Mouse (Mus musculus) intestine, embryonic 16.5 days (tissue): ENCODE measurements at regions not wholly inside any gene's neighbourhood (a gene's known extent, or its start where the extent isn't known, plus 50 kb on each side); places are given as distances from the start of the nearest gene placed in this dataset.

Experiments
- ATAC-seq: fragments of 200-750 bp; cut with Nextera tagmentation; 2 replicates; pipeline ENCODE4 v1.8.0; 2017; ENCODE audit warnings: moderate TSS enrichment, moderate library complexity
- H3K27ac ChIP-seq: fragments of 300-500 bp; sonication (generic); 2 replicates; pipeline ENCODE4 v1.5.1; 2014; ENCODE audit warnings: mild to moderate bottlenecking, low read length
- H3K27me3 ChIP-seq: fragments of 300-500 bp; sonication (generic); replicated peaks from 2 replicates; pipeline ENCODE4 v1.6.1; 2014; ENCODE audit warnings: low read length, control low read depth, mixed read lengths; ENCODE audit not compliant: control insufficient read depth, insufficient read depth
- H3K36me3 ChIP-seq: fragments of 300-500 bp; sonication (generic); 2 replicates; pipeline ENCODE4 v1.6.1; 2014; ENCODE audit warnings: low read length, control low read depth; ENCODE audit not compliant: control insufficient read depth, insufficient read depth
- H3K4me1 ChIP-seq: fragments of 300-500 bp; sonication (generic); 2 replicates; pipeline ENCODE4 v1.6.1; 2014; ENCODE audit warnings: low read length, control low read depth, mixed read lengths; ENCODE audit not compliant: control insufficient read depth, insufficient read depth
- H3K4me2 ChIP-seq: fragments of 300-500 bp; sonication (generic); 2 replicates; pipeline ENCODE4 v1.6.1; 2014; ENCODE audit warnings: low read depth, low read length, control low read depth
- H3K4me3 ChIP-seq: fragments of 300-500 bp; sonication (generic); 2 replicates; pipeline ENCODE4 v1.5.1; 2014; ENCODE audit warnings: mild to moderate bottlenecking, low read length
- H3K9ac ChIP-seq: fragments of 300-500 bp; sonication (generic); 2 replicates; pipeline ENCODE4 v1.6.1; 2014; ENCODE audit warnings: low read depth, low read length
- H3K9me3 ChIP-seq: fragments of 300-500 bp; sonication (generic); 2 replicates; pipeline ENCODE4 v1.6.1; 2016; ENCODE audit warnings: low read length, control low read depth; ENCODE audit not compliant: control insufficient read depth
- WGBS: fragments of 180-500 bp; shearing (Covaris S2); extraction: QIAGEN DNeasy Blood & Tissue Kit; methylation state at CpG from one replicate; pipeline ENCODE4 v1.1.7; 2014; 5-methylcytosine and 5-hydroxymethylcytosine counted together

DNA sequence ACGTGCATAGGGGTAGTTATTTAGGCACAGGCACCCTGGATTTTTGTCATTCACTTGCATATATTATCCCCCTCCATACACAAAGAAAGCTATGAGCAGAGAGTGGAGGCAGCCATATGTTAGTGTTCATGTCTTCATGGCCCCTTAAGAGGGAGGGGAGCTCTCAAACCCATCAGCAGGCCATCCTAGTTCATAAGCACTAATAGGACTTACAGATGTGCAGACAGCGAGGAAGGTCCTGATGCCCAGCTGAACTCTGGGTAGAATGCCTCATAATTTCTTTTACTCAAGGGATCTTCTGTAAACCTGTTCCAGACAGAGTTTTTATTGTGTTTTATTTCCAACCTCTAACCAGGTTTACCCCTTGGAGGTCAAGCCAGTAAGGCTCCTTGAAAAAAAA, 356.3 kb upstream of the Ubash3b start:
- no peaks in the 10 kb centered on the region for H3K36me3 ChIP-seq
- no peak for ATAC-seq
- no peak overlapping the region for H3K4me3 ChIP-seq
- no peak overlapping the region for H3K4me2 ChIP-seq
- no peak overlapping the region for H3K9ac ChIP-seq
- H3K27me3 ChIP-seq: no peaks in the 10 kb centered on the region
- H3K9me3 ChIP-seq: no peaks in the 10 kb centered on the region
- 63% methylated on average over 2 of the region's 2 CpGs for WGBS
- H3K27ac ChIP-seq: no peak overlapping the region
- H3K4me1 ChIP-seq: peaks cover 5% of the 10 kb centered on the region

- Histone ChIP-seq H3K4me3 (no peak overlapping the region), H3K4me2 (no peak overlapping the region), H3K36me3 (no peaks in the 10 kb centered on the region), H3K27ac (no peak overlapping the region), H3K27me3 (no peaks in the 10 kb centered on the region), H3K9me3 (no peaks in the 10 kb centered on the region), H3K4me1 (peaks cover 5% of the 10 kb centered on the region), H3K9ac (no peak overlapping the region)
- 56% methylated on average over 2 of the region's 2 CpGs for WGBS
- ATAC-seq: no peak
Measured at GRCm38 (mm10) chr9:41517053-41517696, 355.7 kb upstream of the Ubash3b start.

- no peak overlapping the region for H3K9ac ChIP-seq
- no peaks in the 10 kb centered on the region for H3K27me3 ChIP-seq
- H3K9me3 ChIP-seq: no peaks in the 10 kb centered on the region
- H3K36me3 ChIP-seq: no peaks in the 10 kb centered on the region
- peaks cover 5% of the 10 kb centered on the region for H3K4me1 ChIP-seq
- no peak overlapping the region for H3K27ac ChIP-seq
- no peak for ATAC-seq
- H3K4me3 ChIP-seq: no peak overlapping the region
- H3K4me2 ChIP-seq: no peak overlapping the region
Measured at GRCm38 (mm10) chr9:41515192-41515591, 353.7 kb upstream of the Ubash3b start.

DNA sequence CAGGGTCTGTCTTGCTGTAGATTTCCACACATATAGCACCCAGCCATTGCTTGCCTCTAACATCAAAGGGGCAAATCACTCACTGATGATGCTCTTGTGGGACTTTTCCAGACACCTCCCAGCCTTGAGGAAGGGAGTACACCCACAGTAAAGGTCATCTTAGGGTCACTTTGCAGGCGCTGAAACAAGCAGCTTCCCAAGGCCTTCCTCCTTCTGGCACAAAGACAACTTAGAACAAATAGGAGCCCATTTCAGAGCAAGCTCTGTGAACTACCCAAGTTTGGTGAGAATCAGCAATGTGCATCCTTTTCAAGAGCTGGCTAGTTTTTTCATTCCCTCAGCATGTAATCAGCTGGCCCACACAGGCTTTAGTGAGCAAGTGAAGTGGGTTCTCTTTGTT, 352.2 kb upstream of the Ubash3b start:
- 23% methylated on average over 1 of the region's 1 CpGs for WGBS
- ATAC-seq: no peak

GRCm38 (mm10) chr9:41509597-41509996, 348.1 kb upstream of the Ubash3b start:
- no peaks in the 10 kb centered on the region for H3K36me3 ChIP-seq
- H3K9me3 ChIP-seq: no peaks in the 10 kb centered on the region
- no peak for ATAC-seq
- no peaks in the 10 kb centered on the region for H3K4me1 ChIP-seq
- H3K4me2 ChIP-seq: no peak overlapping the region
- H3K27ac ChIP-seq: no peak overlapping the region
- no peak overlapping the region for H3K9ac ChIP-seq
- no peaks in the 10 kb centered on the region for H3K27me3 ChIP-seq
- 86% methylated on average over 2 of the region's 2 CpGs for WGBS
- H3K4me3 ChIP-seq: no peak overlapping the region

More for the DNA sequence above, 352.2 kb upstream of the Ubash3b start:
- Histone ChIP-seq H3K4me2 (no peak overlapping the region), H3K27ac (no peak overlapping the region), H3K4me3 (no peak overlapping the region), H3K4me1 (peaks cover 5% of the 10 kb centered on the region), H3K27me3 (no peaks in the 10 kb centered on the region), H3K36me3 (no peaks in the 10 kb centered on the region), H3K9ac (no peak overlapping the region), H3K9me3 (no peaks in the 10 kb centered on the region)

DNA sequence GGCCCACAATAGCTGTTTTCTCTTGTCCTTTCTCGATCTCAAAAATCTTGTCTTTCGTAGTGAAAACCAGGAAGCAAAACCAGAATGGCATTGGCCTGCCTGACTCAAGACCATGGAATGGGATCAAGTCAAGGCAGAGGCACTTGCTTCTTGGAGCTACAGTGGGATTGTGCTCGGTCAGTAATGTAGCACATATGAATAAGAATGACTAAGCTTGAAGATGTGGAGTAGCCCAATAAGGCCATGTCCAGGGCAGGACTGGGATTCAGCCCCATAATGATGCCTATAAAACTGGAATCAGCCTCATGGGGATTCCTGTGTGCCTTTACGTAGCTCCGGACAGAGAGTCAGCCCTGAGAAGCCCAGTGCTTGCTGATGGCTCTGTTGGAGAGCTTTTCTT, 347.2 kb upstream of the Ubash3b start:
- no peak overlapping the region for H3K4me2 ChIP-seq
- no peaks in the 10 kb centered on the region for H3K4me1 ChIP-seq
- H3K36me3 ChIP-seq: no peaks in the 10 kb centered on the region
- H3K9me3 ChIP-seq: no peaks in the 10 kb centered on the region
- WGBS: 93% methylated on average over 5 of the region's 5 CpGs
- H3K27ac ChIP-seq: no peak overlapping the region
- no peak overlapping the region for H3K9ac ChIP-seq
- no peak for ATAC-seq
- no peaks in the 10 kb centered on the region for H3K27me3 ChIP-seq
- no peak overlapping the region for H3K4me3 ChIP-seq

DNA sequence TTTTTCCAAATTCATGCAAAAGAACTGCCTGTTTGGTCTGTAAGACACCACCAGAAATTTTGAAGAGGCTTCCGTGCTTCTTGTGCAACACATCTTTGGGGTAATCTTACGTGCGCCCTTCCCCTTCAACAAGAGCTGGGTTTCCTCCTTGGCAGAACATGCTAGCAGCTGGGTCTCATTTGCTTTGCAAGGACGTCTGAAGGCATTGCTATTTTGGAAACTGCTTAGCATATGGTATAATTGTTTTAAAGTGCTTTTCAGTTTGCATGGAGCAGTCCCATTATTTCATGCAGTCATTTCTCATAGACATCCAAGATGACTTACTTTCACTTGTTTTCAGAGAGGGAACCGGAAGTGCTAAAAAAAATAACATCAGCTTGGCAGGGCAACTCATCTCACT, 336.8 kb upstream of the Ubash3b start:
- Histone ChIP-seq H3K9ac (no peak overlapping the region), H3K36me3 (no peaks in the 10 kb centered on the region), H3K4me2 (no peak overlapping the region), H3K4me3 (no peak overlapping the region), H3K4me1 (no peaks in the 10 kb centered on the region), H3K27me3 (no peaks in the 10 kb centered on the region), H3K9me3 (no peaks in the 10 kb centered on the region), H3K27ac (no peak overlapping the region)
- WGBS: 71% methylated on average over 5 of the region's 5 CpGs
- ATAC-seq: no peak

GRCm38 (mm10) chr9:41490112-41490511, 328.6 kb upstream of the Ubash3b start:
- H3K27me3 ChIP-seq: no peaks in the 10 kb centered on the region
- H3K4me1 ChIP-seq: no peaks in the 10 kb centered on the region
- ATAC-seq: no peak
- H3K4me2 ChIP-seq: no peak overlapping the region
- no peak overlapping the region for H3K4me3 ChIP-seq
- no peak overlapping the region for H3K27ac ChIP-seq
- no peaks in the 10 kb centered on the region for H3K9me3 ChIP-seq
- WGBS: 86% methylated on average over 3 of the region's 3 CpGs
- H3K9ac ChIP-seq: no peak overlapping the region
- H3K36me3 ChIP-seq: no peaks in the 10 kb centered on the region

- H3K36me3 ChIP-seq: no peaks in the 10 kb centered on the region
- no peak overlapping the region for H3K4me3 ChIP-seq
- H3K4me2 ChIP-seq: no peak overlapping the region
- no peak for ATAC-seq
- no peaks in the 10 kb centered on the region for H3K9me3 ChIP-seq
- no peaks in the 10 kb centered on the region for H3K27me3 ChIP-seq
- WGBS: 71% methylated on average over 2 of the region's 2 CpGs
- no peak overlapping the region for H3K27ac ChIP-seq
- no peak overlapping the region for H3K9ac ChIP-seq
- H3K4me1 ChIP-seq: no peaks in the 10 kb centered on the region
Measured at GRCm38 (mm10) chr9:41488046-41488445, 326.5 kb upstream of the Ubash3b start.

GRCm38 (mm10) chr9:41483218-41483617, 321.7 kb upstream of the Ubash3b start:
- Histone ChIP-seq H3K9me3 (no peaks in the 10 kb centered on the region), H3K4me3 (no peak overlapping the region), H3K36me3 (no peaks in the 10 kb centered on the region), H3K4me2 (no peak overlapping the region), H3K27me3 (no peaks in the 10 kb centered on the region), H3K4me1 (no peaks in the 10 kb centered on the region), H3K27ac (no peak overlapping the region), H3K9ac (no peak overlapping the region)
- ATAC-seq: no peak
- WGBS: 90% methylated on average over 3 of the region's 3 CpGs
